24 mouse cellular contexts compared by ENCODE assay signal in the genomic region with DNA sequence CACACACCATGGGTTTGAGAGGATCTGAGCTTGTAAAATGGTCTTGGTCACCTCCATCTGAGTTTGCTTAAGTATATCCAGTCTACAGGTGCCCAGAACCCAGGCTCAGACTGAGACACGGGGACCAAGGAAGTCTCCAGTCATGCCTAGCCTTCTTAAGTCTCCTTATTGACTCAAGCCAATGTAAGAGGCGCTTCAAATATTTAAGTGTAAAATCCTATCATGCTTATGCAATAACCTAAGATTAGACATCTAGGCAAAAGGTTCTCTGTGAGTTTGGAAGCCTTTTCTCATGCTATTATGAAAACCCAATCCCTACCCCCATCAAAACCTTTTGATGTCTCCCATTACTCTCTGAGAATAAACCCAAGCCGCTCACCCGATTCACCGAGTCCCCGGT. TPM values are rescaled to one million over a fixed set of nuclear protein-coding genes. Genes with fewer than 3 reads are reported as not detected.
DNase-seq lines count a peak whose midpoint lies in the region; ATAC-seq and TF ChIP-seq lines count a peak whose summit lies in the region.
"Had no signal": no experiment of that assay in that cellular context is flagged by ENCODE, and none has a peak within 500 bp of the region (broad histone marks: within the 10 kb centered on the region; RNA-seq: fewer than 3 reads in every experiment).

No protein-coding gene starts in this region.

- no peak for TF ChIP-seq POLR2A in lung, adult 2 months (IDR thresholded peaks at IDR 0.05; ENCODE audit: borderline replicate concordance, extremely low read depth, low read depth, low read length)

- H3K9me3 ChIP-seq in lung, postnatal 0 days (ENCODE audit: low read length): no peaks in the 10 kb centered on the region
- H3K9me3 ChIP-seq in E14TG2a.4 (ENCODE audit: low read length): no peaks in the 10 kb centered on the region
- H3K9me3 ChIP-seq: G1E had no signal

- no peaks in the 10 kb centered on the region for H3K36me3 ChIP-seq in lung, postnatal 0 days (ENCODE audit: insufficient read depth, low read length)
- no peaks in the 10 kb centered on the region for H3K36me3 ChIP-seq in E14TG2a.4 (ENCODE audit: insufficient read depth, low read length)
- H3K36me3 ChIP-seq: G1E had no signal

- ATAC-seq in lung, postnatal 0 days: peak; percentile 22; the same call in 1 of the 2 replicates
- ATAC-seq in frontal cortex, adult (ENCODE audit: low TSS enrichment): no peak
- ATAC-seq: activated CD4-positive, CD25-positive, alpha-beta regulatory T cell, adult 4 months; CD4-positive, CD25-positive, alpha-beta regulatory T cell, adult 4 months; Patski had no signal

- H3K4me3 ChIP-seq in lung, postnatal 0 days (ENCODE audit: low read depth, low read length): no peak overlapping the region
- H3K4me3 ChIP-seq in lung, adult 2 months (replicated peaks; ENCODE audit: extremely low read depth, low read depth, low read length): no peak overlapping the region
- H3K4me3 ChIP-seq in E14TG2a.4 (replicated peaks; ENCODE audit: low read length): 0 out of 2 replicates have a peak overlapping the region, but pooled peaks have one; percentile 61
- no peak overlapping the region for H3K4me3 ChIP-seq in brown adipose tissue, adult 24 weeks (ENCODE audit: insufficient read depth, low read depth, low read length)

- H3K27ac ChIP-seq in lung, postnatal 0 days (ENCODE audit: low read length): no peak overlapping the region
- H3K27ac ChIP-seq in brown adipose tissue, adult 24 weeks (replicated peaks; ENCODE audit: low read depth, low read length): peak overlapping the region; percentile 61

- peak; percentile 87 for TF ChIP-seq EP300 in lung, postnatal 0 days (IDR thresholded peaks at IDR 0.05)

- H3K4me2 ChIP-seq in lung, postnatal 0 days (replicated peaks; ENCODE audit: low read depth, low read length): no peak overlapping the region

- peak; percentile 62 for DNase-seq in lung, postnatal 0 days (ENCODE audit: low spot score)
- no peak for DNase-seq in lung, adult 2 months
- DNase-seq in lung, postnatal 36 days: peak; percentile 43
- no peak for DNase-seq in lung, postnatal 25 days (ENCODE audit: low spot score)
- no peak for DNase-seq in adrenal gland, postnatal 25 days
- DNase-seq: adrenal gland, adult 2 months; adrenal gland, adult 8-10 months; adrenal gland, postnatal 10 days; adrenal gland, postnatal 14 days; adrenal gland, postnatal 36 days; B cell, adult 2 months; cerebellum, adult 11 months; cerebellum, adult 11-12 months; cerebellum, adult 18-20 months; cerebellum, adult 2 months; cerebellum, adult 8-10 months had no signal

- TF ChIP-seq CTCF in lung, postnatal 0 days (IDR thresholded peaks at IDR 0.05): no peak
- TF ChIP-seq CTCF in lung, adult 2 months (IDR thresholded peaks at IDR 0.05; ENCODE audit: insufficient read depth, low read length): no peak
- no peak for TF ChIP-seq CTCF in E14TG2a.4 (conservative IDR thresholded peaks at IDR 0.05; ENCODE audit: low read length)

- H3K9ac ChIP-seq in lung, postnatal 0 days (replicated peaks; ENCODE audit: low read depth): no peak overlapping the region

- no peaks in the 10 kb centered on the region for H3K4me1 ChIP-seq in lung, postnatal 0 days (ENCODE audit: insufficient read depth, low read depth, low read length)
- H3K4me1 ChIP-seq in lung, adult 2 months (ENCODE audit: control insufficient read depth, insufficient read depth, low read length): no peaks in the 10 kb centered on the region; the same call in 1 of the 2 replicates
- H3K4me1 ChIP-seq in E14TG2a.4 (replicated peaks; ENCODE audit: low read depth, low read length): peaks cover 52% of the 10 kb centered on the region
- 0 out of 2 replicates have a peak, but pooled peaks cover 5% of the 10 kb centered on the region for H3K4me1 ChIP-seq in brown adipose tissue, adult 24 weeks (ENCODE audit: control insufficient read depth, insufficient read depth, insufficient read length, low read length)

- no peaks in the 10 kb centered on the region for H3K27me3 ChIP-seq in lung, postnatal 0 days (replicated peaks; ENCODE audit: insufficient read depth, low read length)
- no peaks in the 10 kb centered on the region; the same call in 1 of the 2 replicates for H3K27me3 ChIP-seq in E14TG2a.4 (ENCODE audit: insufficient read depth, low read length)
- H3K27me3 ChIP-seq: CH12.LX, Patski had no signal

- 78% methylated on average over 6 of the region's 6 CpGs for WGBS in lung, postnatal 0 days
- 82% methylated on average over 6 of the region's 6 CpGs for WGBS in lung, adult 2 months

RNA-seq across cellular contexts. Expression of gene Ubl3, which starts 5.9 kb away (rescaled TPM):
- polyA plus RNA-seq in lung, postnatal 0 days (2015; fragmentation: Nextera tagmentation; extraction: Ambion mirVana): 161 and 165 TPM in 2 replicates
- 113 and 118 TPM in 2 replicates for polyA plus RNA-seq in lung, adult 2 months (2012; rRNA removed)
- polyA plus RNA-seq in brown adipose tissue, adult 24 weeks (2012; ENCODE audit: insufficient read depth, insufficient read length, missing spikeins): 101 and 104 TPM in 2 replicates
- 164 and 181 TPM in 2 replicates for total RNA-seq in adrenal gland, postnatal 25 days (2021)

Comparison
In these comparisons a context has a peak if more than half of its experiments do, and no peak if none do; other contexts are left out.
1. DNase-seq: peak in lung, postnatal 0 days (single experiment) and lung, postnatal 36 days (single experiment); none in lung, adult 2 months (single experiment), lung, postnatal 25 days (single experiment) and adrenal gland, postnatal 25 days (single experiment).